ENCODE assay signal across 8 mouse cellular contexts in genomic region chr5:37242360-37243168, GRCm38 (mm10). TPM values are rescaled to one million over a fixed set of nuclear protein-coding genes. Genes with fewer than 3 reads are reported as not detected.
A peak's percentile ranks its signal among the peaks of the same experiment; 100 is the strongest.
DNase-seq lines count a peak whose midpoint lies in the region; ATAC-seq and TF ChIP-seq lines count a peak whose summit lies in the region.
"Had no signal": no experiment of that assay in that cellular context is flagged by ENCODE, and none has a peak within 500 bp of the region (broad histone marks: within the 10 kb centered on the region; RNA-seq: fewer than 3 reads in every experiment).

No protein-coding gene starts in this region.

- no peak for TF ChIP-seq POLR2A in cortical plate, adult 2 months (IDR thresholded peaks at IDR 0.05; ENCODE audit: extremely low read depth, insufficient read depth, low read length)

- intact Hi-C loops in left cerebral cortex, postnatal 4 days (cut with DNase I), result no loop called here

- 9% methylated on average over 44 of the region's 44 CpGs for WGBS in hindbrain, embryonic 16.5 days
- WGBS in neural tube, embryonic 13.5 days, result 6% methylated on average over 44 of the region's 44 CpGs

- no peaks in the 10 kb centered on the region for H3K27me3 ChIP-seq in hindbrain, embryonic 16.5 days (replicated peaks; ENCODE audit: control insufficient read depth, insufficient read depth, low read length)
- H3K27me3 ChIP-seq in neural tube, embryonic 13.5 days, result peaks cover 41% of the 10 kb centered on the region

- ATAC-seq in hindbrain, embryonic 16.5 days, result no peak
- ATAC-seq in neural tube, embryonic 13.5 days (ENCODE audit: low read depth), result no peak

- peak overlapping the region; percentile 78 for H3K9ac ChIP-seq in hindbrain, embryonic 16.5 days (ENCODE audit: low read depth, low read length)
- H3K9ac ChIP-seq in neural tube, embryonic 13.5 days, result peak overlapping the region; percentile 92

- H3K4me2 ChIP-seq in hindbrain, embryonic 16.5 days (ENCODE audit: low read length), result peak overlapping the region; percentile 91
- peak overlapping the region; percentile 90 for H3K4me2 ChIP-seq in neural tube, embryonic 13.5 days

- H3K27ac ChIP-seq in cortical plate, adult 2 months (ENCODE audit: insufficient read depth, low read length), result peak overlapping the region; percentile 82
- peak overlapping the region; percentile 81 for H3K27ac ChIP-seq in hindbrain, embryonic 16.5 days (ENCODE audit: low read depth, low read length)
- H3K27ac ChIP-seq in neural tube, embryonic 13.5 days (replicated peaks), result peak overlapping the region; percentile 98

- H3K4me1 ChIP-seq in cortical plate, adult 2 months (ENCODE audit: control insufficient read depth, insufficient read depth, low read length), result peaks cover 4% of the 10 kb centered on the region
- peaks cover 14% of the 10 kb centered on the region for H3K4me1 ChIP-seq in hindbrain, embryonic 16.5 days (ENCODE audit: control insufficient read depth, insufficient read depth, low read depth, low read length)
- peaks cover 61% of the 10 kb centered on the region for H3K4me1 ChIP-seq in neural tube, embryonic 13.5 days (replicated peaks)

- no peaks in the 10 kb centered on the region for H3K9me3 ChIP-seq in hindbrain, embryonic 16.5 days (ENCODE audit: control insufficient read depth, low read length)
- no peaks in the 10 kb centered on the region for H3K9me3 ChIP-seq in neural tube, embryonic 13.5 days

- no peaks in the 10 kb centered on the region for H3K36me3 ChIP-seq in hindbrain, embryonic 16.5 days (ENCODE audit: control insufficient read depth, insufficient read depth, low read length)
- H3K36me3 ChIP-seq in neural tube, embryonic 13.5 days, result no peaks in the 10 kb centered on the region

- H3K4me3 ChIP-seq in cortical plate, adult 2 months (ENCODE audit: insufficient read depth, low read length), result peak overlapping the region; percentile 94
- peak overlapping the region; percentile 71 for H3K4me3 ChIP-seq in hindbrain, embryonic 16.5 days (ENCODE audit: low read length)
- peak overlapping the region; percentile 68 for H3K4me3 ChIP-seq in neural tube, embryonic 13.5 days
- H3K4me3 ChIP-seq: megakaryocyte, embryonic 14.5 days had no signal

- peak; percentile 50 for DNase-seq in left cerebral cortex, postnatal 4 days
- DNase-seq in left cerebral cortex, adult 18-20 months (ENCODE audit: low spot score in 2 of 2), result no peak
- no peak for DNase-seq in urinary bladder, adult 18-20 months (ENCODE audit: low spot score in 2 of 2)
- DNase-seq in layer of hippocampus, adult 9-10 months (ENCODE audit: low spot score), result no peak

- TF ChIP-seq CTCF in cortical plate, adult 2 months (IDR thresholded peaks at IDR 0.05; ENCODE audit: extremely low read depth, insufficient read depth, low read length), result no peak

RNA-seq across cellular contexts. Expression of gene Crmp1, which starts 0.8 kb away (rescaled TPM):
- total RNA-seq in left cerebral cortex, postnatal 4 days (2021), result 1,000 to 10,000 TPM; 1,527 to 1,566 TPM
- 100 to 1,000 TPM; 164 to 181 TPM for total RNA-seq in left cerebral cortex, adult 18-20 months (2021)
- 194 and 217 TPM in 2 replicates for polyA plus RNA-seq in cortical plate, adult 2 months (2012; rRNA removed)
- 851 and 939 TPM in 2 replicates for polyA plus RNA-seq in hindbrain, embryonic 16.5 days (2015; fragmentation: Nextera tagmentation; extraction: Ambion mirVana)
- polyA plus RNA-seq in neural tube, embryonic 13.5 days (2015; fragmentation: Nextera tagmentation; extraction: Ambion mirVana), result 739 and 776 TPM in 2 replicates
